Mouse (Mus musculus): ENCODE data around the gene Naxd. TPM values are rescaled to one million over a fixed set of nuclear protein-coding genes. Genes with fewer than 3 reads are reported as not detected.
A peak's percentile ranks its signal among the peaks of the same experiment; 100 is the strongest.

Naxd gene
- total and polyA plus RNA-seq, 3 experiments = 31.2 to 56.9 (median 32.7) TPM

GRCm38 (mm10) chr8:11459016-11459415 lies 38.3 kb upstream of the Naxd start:
- H3K4me1 ChIP-seq (ENCODE audit: control insufficient read depth, insufficient read depth, low read length) = peaks cover 9% of the 10 kb centered on the region
- H3K27me3 ChIP-seq (ENCODE audit: control insufficient read depth, insufficient read depth, low read length) = no peaks in the 10 kb centered on the region
- H3K4me3 ChIP-seq = no peak overlapping the region
- no peak for TF ChIP-seq POLR2A (IDR thresholded peaks at IDR 0.05; ENCODE audit: insufficient read depth, low read depth, low read length)
- no peak for TF ChIP-seq EP300 (IDR thresholded peaks at IDR 0.05; ENCODE audit: insufficient read depth, low read depth, low read length)
- no peak for TF ChIP-seq CTCF (IDR thresholded peaks at IDR 0.05)
- H3K36me3 ChIP-seq (ENCODE audit: control insufficient read depth, insufficient read depth, low read length) = no peaks in the 10 kb centered on the region; the same call in 1 of the 2 replicates
- intact Hi-C loops (cut with DNase I) = loop anchor here (10.0 kb wide), 1 partner anchor 246 kb away; the partner anchor contains the start of gene 1700016D06Rik
- H3K79me2 ChIP-seq (replicated peaks; ENCODE audit: control insufficient read depth, insufficient read depth, low read length) = no peaks in the 10 kb centered on the region
- no peak overlapping the region for H3K9ac ChIP-seq (ENCODE audit: low read depth, low read length)
- no peak for DNase-seq
- H3K27ac ChIP-seq = peak overlapping the region; percentile 62
- 47% methylated on average over 5 of the region's 5 CpGs for WGBS

GRCm38 (mm10) chr8:11460934-11461333 lies 36.4 kb upstream of the Naxd start:
- DNase-seq = peak in 1 of 2 experiments; percentile 67
- H3K4me1 ChIP-seq (ENCODE audit: control insufficient read depth, insufficient read depth, low read length) = peaks cover 17% of the 10 kb centered on the region
- no peak overlapping the region for H3K4me3 ChIP-seq
- no peak for TF ChIP-seq POLR2A (IDR thresholded peaks at IDR 0.05; ENCODE audit: insufficient read depth, low read depth, low read length)
- TF ChIP-seq EP300 (IDR thresholded peaks at IDR 0.05; ENCODE audit: insufficient read depth, low read depth, low read length) = no peak
- WGBS = 8% methylated on average over 2 of the region's 2 CpGs
- no peaks in the 10 kb centered on the region for H3K27me3 ChIP-seq (ENCODE audit: control insufficient read depth, insufficient read depth, low read length)
- H3K79me2 ChIP-seq (replicated peaks; ENCODE audit: control insufficient read depth, insufficient read depth, low read length) = no peaks in the 10 kb centered on the region
- intact Hi-C loops (cut with DNase I) = no loop called here
- no peak overlapping the region for H3K27ac ChIP-seq
- peaks cover 2% of the 10 kb centered on the region for H3K36me3 ChIP-seq (ENCODE audit: control insufficient read depth, insufficient read depth, low read length)
- no peak overlapping the region for H3K9ac ChIP-seq (ENCODE audit: low read depth, low read length)

GRCm38 (mm10) chr8:11461847-11462246 lies 35.5 kb upstream of the Naxd start:
- Histone ChIP-seq H3K27me3 (ENCODE audit: control insufficient read depth, insufficient read depth, low read length) (no peaks in the 10 kb centered on the region), H3K36me3 (ENCODE audit: control insufficient read depth, insufficient read depth, low read length) (peaks cover 2% of the 10 kb centered on the region), H3K4me3 (no peak overlapping the region), H3K79me2 (replicated peaks; ENCODE audit: control insufficient read depth, insufficient read depth, low read length) (no peaks in the 10 kb centered on the region), H3K9ac (ENCODE audit: low read depth, low read length) (no peak overlapping the region), H3K4me1 (ENCODE audit: control insufficient read depth, insufficient read depth, low read length) (peaks cover 17% of the 10 kb centered on the region), H3K27ac (peak overlapping the region; percentile 20; the same call in 1 of the 2 replicates)
- no peak for TF ChIP-seq EP300 (IDR thresholded peaks at IDR 0.05; ENCODE audit: insufficient read depth, low read depth, low read length)
- TF ChIP-seq CTCF (IDR thresholded peaks at IDR 0.05) = no peak
- no peak for TF ChIP-seq POLR2A (IDR thresholded peaks at IDR 0.05; ENCODE audit: insufficient read depth, low read depth, low read length)
- intact Hi-C loops (cut with DNase I) = no loop called here
- no peak for DNase-seq
- 35% methylated on average over 2 of the region's 2 CpGs for WGBS

DNA sequence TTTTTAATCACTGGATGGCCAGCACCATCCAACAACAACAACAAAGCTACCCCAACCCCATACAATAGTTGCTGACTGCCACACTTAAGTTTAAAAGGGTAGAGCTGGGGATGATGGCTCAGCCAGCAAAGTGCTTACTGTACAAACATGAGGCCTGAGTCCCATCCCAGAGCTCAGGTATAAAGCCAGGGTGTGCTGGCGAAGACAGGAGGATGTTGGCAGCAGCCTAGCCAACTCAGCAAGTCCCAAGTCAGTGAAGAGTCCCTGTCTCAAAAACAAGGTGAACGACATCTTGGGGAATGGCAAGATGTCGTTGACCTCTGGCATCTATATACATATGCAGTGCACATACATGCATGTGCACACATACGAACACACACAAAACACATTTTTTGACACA lies 34.7 kb upstream of the Naxd start:
- Histone ChIP-seq H3K27ac (no peak overlapping the region), H3K4me1 (ENCODE audit: control insufficient read depth, insufficient read depth, low read length) (peaks cover 16% of the 10 kb centered on the region), H3K4me3 (no peak overlapping the region), H3K79me2 (replicated peaks; ENCODE audit: control insufficient read depth, insufficient read depth, low read length) (no peaks in the 10 kb centered on the region), H3K27me3 (ENCODE audit: control insufficient read depth, insufficient read depth, low read length) (no peaks in the 10 kb centered on the region), H3K36me3 (ENCODE audit: control insufficient read depth, insufficient read depth, low read length) (peaks cover 2% of the 10 kb centered on the region), H3K9ac (ENCODE audit: low read depth, low read length) (no peak overlapping the region)
- TF ChIP-seq CTCF (IDR thresholded peaks at IDR 0.05) (no peak), POLR2A (IDR thresholded peaks at IDR 0.05; ENCODE audit: insufficient read depth, low read depth, low read length) (no peak), EP300 (IDR thresholded peaks at IDR 0.05; ENCODE audit: insufficient read depth, low read depth, low read length) (no peak)
- no peak for DNase-seq
- 93% methylated on average over 4 of the region's 4 CpGs for WGBS
- intact Hi-C loops (cut with DNase I) = no loop called here

DNA sequence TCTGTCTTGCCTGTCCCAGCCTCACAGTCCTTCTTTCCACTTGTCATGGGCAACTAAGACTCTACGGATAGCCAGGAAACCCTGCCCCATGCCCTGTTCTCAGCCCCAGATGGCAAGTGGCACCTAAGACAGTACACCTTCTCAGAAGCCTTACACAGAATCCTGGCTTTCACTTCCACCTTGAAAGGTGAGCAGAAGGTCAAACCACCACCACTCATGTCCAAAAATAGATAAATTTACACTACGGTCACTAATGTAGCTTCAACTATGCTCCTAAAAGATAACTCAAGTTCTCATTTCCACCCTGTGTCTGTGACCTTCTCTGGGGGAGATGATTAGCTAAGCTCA lies 33.8 kb upstream of the Naxd start:
- intact Hi-C loops (cut with DNase I) = no loop called here
- H3K27me3 ChIP-seq (ENCODE audit: control insufficient read depth, insufficient read depth, low read length) = no peaks in the 10 kb centered on the region
- H3K4me3 ChIP-seq = no peak overlapping the region
- peaks cover 2% of the 10 kb centered on the region for H3K36me3 ChIP-seq (ENCODE audit: control insufficient read depth, insufficient read depth, low read length)
- H3K9ac ChIP-seq (ENCODE audit: low read depth, low read length) = no peak overlapping the region
- TF ChIP-seq EP300 (IDR thresholded peaks at IDR 0.05; ENCODE audit: insufficient read depth, low read depth, low read length) (no peak), CTCF (IDR thresholded peaks at IDR 0.05) (no peak), POLR2A (IDR thresholded peaks at IDR 0.05; ENCODE audit: insufficient read depth, low read depth, low read length) (no peak)
- peak overlapping the region; percentile 61 for H3K27ac ChIP-seq
- H3K4me1 ChIP-seq (ENCODE audit: control insufficient read depth, insufficient read depth, low read length) = peaks cover 11% of the 10 kb centered on the region
- DNase-seq = no peak
- 68% methylated on average over 2 of the region's 2 CpGs for WGBS
- H3K79me2 ChIP-seq (replicated peaks; ENCODE audit: control insufficient read depth, insufficient read depth, low read length) = 0 out of 2 replicates have a peak, but pooled peaks cover 1% of the 10 kb centered on the region

GRCm38 (mm10) chr8:11463889-11464706 lies 33.2 kb upstream of the Naxd start:
- H3K4me3 ChIP-seq = no peak overlapping the region
- 53% methylated on average over 12 of the region's 12 CpGs for WGBS
- 0 out of 2 replicates have a peak, but pooled peaks cover 1% of the 10 kb centered on the region for H3K79me2 ChIP-seq (replicated peaks; ENCODE audit: control insufficient read depth, insufficient read depth, low read length)
- no peaks in the 10 kb centered on the region for H3K27me3 ChIP-seq (ENCODE audit: control insufficient read depth, insufficient read depth, low read length)
- peaks cover 11% of the 10 kb centered on the region for H3K4me1 ChIP-seq (ENCODE audit: control insufficient read depth, insufficient read depth, low read length)
- H3K36me3 ChIP-seq (ENCODE audit: control insufficient read depth, insufficient read depth, low read length) = peaks cover 2% of the 10 kb centered on the region
- peak in 1 of 2 experiments; percentile 50 for DNase-seq
- peak overlapping the region; percentile 61 for H3K27ac ChIP-seq
- no peak overlapping the region for H3K9ac ChIP-seq (ENCODE audit: low read depth, low read length)
- no peak for TF ChIP-seq EP300 (IDR thresholded peaks at IDR 0.05; ENCODE audit: insufficient read depth, low read depth, low read length)
- no peak for TF ChIP-seq CTCF (IDR thresholded peaks at IDR 0.05)
- TF ChIP-seq POLR2A (IDR thresholded peaks at IDR 0.05; ENCODE audit: insufficient read depth, low read depth, low read length) = no peak
- intact Hi-C loops (cut with DNase I) = no loop called here
